Mouse (Mus musculus) heart, postnatal 0 days (tissue): ENCODE results near the gene Gfi1b.

Source experiments
- CTCF ChIP-seq: IDR thresholded peaks from 2 replicates; pipeline ENCODE4 v1.5.1; 2016; ENCODE audit warnings: antibody characterized with exemption, control low read depth, low read depth
- EP300 ChIP-seq: IDR thresholded peaks from 2 replicates; pipeline ENCODE4 v1.6.1; 2016; ENCODE audit warnings: antibody characterized with exemption, low read depth

GRCm38 (mm10) chr2:28610716-28611406 is 10.9 kb downstream of the Gfi1b start:
- TF ChIP-seq CTCF (no peak), EP300 (no peak)
